Mouse (Mus musculus) hindbrain, embryonic 16.5 days (tissue): ENCODE measurements around the gene Il18. TPM values are rescaled to one million over a fixed set of nuclear protein-coding genes. Genes with fewer than 3 reads are reported as not detected.
"Not testable (repeated sequence)": the region's sequence is repeated elsewhere in the genome, so short reads cannot be mapped to it uniquely, and the experiment has no call there.

Experiments used
- ATAC-seq: fragments of 200-750 bp; cut with Nextera tagmentation; 2 replicates; pipeline ENCODE4 v1.8.0; 2017; ENCODE audit warnings: moderate TSS enrichment, moderate library complexity
- H3K27ac ChIP-seq: fragments of 300-500 bp; sonication (generic); 2 replicates; pipeline ENCODE4 v1.5.1; 2014; ENCODE audit warnings: low read depth, mild to moderate bottlenecking, control low read depth, low read length, moderate library complexity
- H3K27me3 ChIP-seq: fragments of 300-500 bp; sonication (generic); replicated peaks from 2 replicates; pipeline ENCODE4 v1.6.1; 2014; ENCODE audit warnings: low read length; ENCODE audit not compliant: control insufficient read depth, insufficient read depth
- H3K36me3 ChIP-seq: fragments of 300-500 bp; sonication (generic); 2 replicates; pipeline ENCODE4 v1.6.1; 2014; ENCODE audit warnings: mild to moderate bottlenecking, low read length, moderate library complexity, mixed read lengths; ENCODE audit not compliant: control insufficient read depth, insufficient read depth
- H3K4me1 ChIP-seq: fragments of 300-500 bp; sonication (generic); 2 replicates; pipeline ENCODE4 v1.6.1; 2014; ENCODE audit warnings: low read depth, low read length; ENCODE audit not compliant: control insufficient read depth, insufficient read depth
- H3K4me2 ChIP-seq: fragments of 300-500 bp; sonication (generic); 2 replicates; pipeline ENCODE4 v1.6.1; 2014; ENCODE audit warnings: mild to moderate bottlenecking, low read length, control low read depth, moderate library complexity
- H3K4me3 ChIP-seq: fragments of 300-500 bp; sonication (generic); 2 replicates; pipeline ENCODE4 v1.5.1; 2014; ENCODE audit warnings: mild to moderate bottlenecking, low read length, control low read depth, moderate library complexity
- H3K9ac ChIP-seq: fragments of 300-500 bp; sonication (generic); 2 replicates; pipeline ENCODE4 v1.6.1; 2014; ENCODE audit warnings: low read depth, mild to moderate bottlenecking, control low read depth, low read length, moderate library complexity
- H3K9me3 ChIP-seq: fragments of 300-500 bp; sonication (generic); 2 replicates; pipeline ENCODE4 v1.6.1; 2014; ENCODE audit warnings: mild to moderate bottlenecking, low read length, moderate library complexity; ENCODE audit not compliant: control insufficient read depth
- WGBS: fragments of 180-500 bp; shearing (Covaris S2); extraction: QIAGEN DNeasy Blood & Tissue Kit; methylation state at CpG from one replicate; pipeline ENCODE4 v1.1.7; 2014; 5-methylcytosine and 5-hydroxymethylcytosine counted together
- polyA plus RNA-seq: library from polyadenylated mRNA; unstranded; fragments of >200 nt; fragmentation: Nextera tagmentation; extraction: Ambion mirVana; gene quantifications from 2 replicates; pipeline ENCODE4 v1.2.1, GENCODE M21; 2015

Il18 gene
- polyA plus RNA-seq, 1 experiment from 2014 or later = 21.9 TPM

GRCm38 (mm10) chr9:50612115-50612514 lies 57.5 kb downstream of the Il18 start:
- no peak overlapping the region for H3K9ac ChIP-seq
- H3K9me3 ChIP-seq = no peaks in the 10 kb centered on the region
- no peak overlapping the region for H3K4me3 ChIP-seq
- 93% methylated on average over 4 of the region's 4 CpGs for WGBS
- no peak for ATAC-seq
- H3K4me1 ChIP-seq = peaks cover 8% of the 10 kb centered on the region
- no peak overlapping the region for H3K27ac ChIP-seq
- no peak overlapping the region for H3K4me2 ChIP-seq
- peaks cover 29% of the 10 kb centered on the region for H3K36me3 ChIP-seq
- H3K27me3 ChIP-seq = no peaks in the 10 kb centered on the region

DNA sequence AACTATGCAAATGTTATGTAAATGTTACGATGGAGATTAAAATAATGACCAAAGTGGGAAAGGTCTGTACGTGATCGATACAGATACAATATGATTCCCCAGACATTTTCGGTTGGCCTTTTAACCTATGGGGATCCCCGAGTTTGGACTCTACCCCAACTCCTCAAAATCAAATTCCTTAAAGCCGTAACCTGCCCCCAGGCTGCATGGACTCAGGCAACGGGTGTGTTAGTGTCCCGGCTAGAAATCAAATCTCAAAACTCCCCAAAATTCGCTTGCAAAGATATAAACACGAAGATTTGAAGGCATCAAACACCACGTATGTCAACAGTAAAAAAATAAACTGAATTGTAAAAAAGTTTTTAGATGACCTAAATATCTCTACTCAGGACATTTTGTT lies 61.5 kb downstream of the Il18 start:
- H3K27me3 ChIP-seq = no peaks in the 10 kb centered on the region
- ATAC-seq = no peak
- H3K4me1 ChIP-seq = peaks cover 11% of the 10 kb centered on the region
- H3K27ac ChIP-seq = no peak overlapping the region
- H3K4me3 ChIP-seq = peak overlapping the region; percentile 90
- peak overlapping the region; percentile 69 for H3K4me2 ChIP-seq
- H3K9ac ChIP-seq = peak overlapping the region; percentile 93
- WGBS = 43% methylated on average over 11 of the region's 11 CpGs
- H3K36me3 ChIP-seq = peaks cover 18% of the 10 kb centered on the region
- no peaks in the 10 kb centered on the region for H3K9me3 ChIP-seq

DNA sequence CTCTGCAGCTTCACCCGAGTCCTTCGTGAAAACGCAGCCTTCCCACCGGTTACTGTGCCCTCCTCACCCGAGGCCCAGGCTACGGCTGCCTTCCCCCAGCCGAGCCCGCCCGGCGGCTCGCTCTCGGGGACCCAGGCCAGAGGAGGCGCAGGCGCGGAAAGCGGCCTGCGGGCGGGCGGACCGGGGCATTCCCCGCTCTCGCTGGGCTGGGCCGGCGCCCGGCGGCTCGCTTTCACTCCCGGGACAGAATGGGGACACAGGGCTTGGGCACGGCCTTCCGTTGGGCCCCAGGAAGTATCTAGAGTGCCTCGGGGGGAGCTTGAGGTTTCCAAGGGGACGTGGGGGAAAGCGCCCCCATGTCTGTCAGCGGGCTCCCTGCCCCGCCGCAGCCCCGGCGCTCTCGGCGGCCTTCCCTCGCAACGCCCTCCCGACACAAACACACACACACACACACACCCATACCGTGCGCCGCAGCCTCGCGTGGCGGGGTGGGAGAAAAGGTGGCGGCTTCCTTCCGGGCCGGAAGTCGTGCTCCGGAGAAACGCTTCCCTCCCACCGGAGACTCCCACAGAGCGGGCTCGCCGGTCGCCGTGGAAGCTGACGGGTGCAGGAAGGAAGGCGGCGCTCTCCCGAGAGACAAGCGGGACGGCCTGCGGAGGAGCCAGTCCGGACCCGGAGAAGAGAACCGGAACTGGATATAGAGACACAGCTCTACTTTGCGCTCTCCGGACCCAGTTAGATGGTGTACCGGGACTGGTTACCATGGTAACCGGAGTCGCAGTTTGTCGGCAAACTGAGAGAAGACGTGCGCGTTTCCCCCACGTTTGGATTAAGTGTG lies 62.4 kb downstream of the Il18 start, which contains the start of the genes Pih1d2 and Nkapd1:
Pih1d2 (plus strand) TSS at position 556 of the 838 bp plus-strand sequence.
Nkapd1 (minus strand) TSS at position 699 of the 838 bp plus-strand sequence.
- under 1% methylated on average over 76 of the region's 81 CpGs for WGBS
- H3K9me3 ChIP-seq = no peaks in the 10 kb centered on the region
- peak within 1 kb of the TSS; percentile 90 for H3K4me3 ChIP-seq
- H3K9ac ChIP-seq = peak within 1 kb of the TSS; percentile 93
- H3K4me2 ChIP-seq = peak within 1 kb of the TSS; percentile 69
- peaks cover 14% of the 10 kb centered on the region for H3K36me3 ChIP-seq
- no peaks in the 10 kb centered on the region for H3K27me3 ChIP-seq
- peak; percentile 96 for ATAC-seq
- peaks cover 11% of the 10 kb centered on the region for H3K4me1 ChIP-seq
- peak within 1 kb of the TSS; percentile 94 for H3K27ac ChIP-seq

- H3K4me3 ChIP-seq = peak overlapping the region; percentile 90
- WGBS = 63% methylated on average over 9 of the region's 9 CpGs
- H3K27ac ChIP-seq = no peak overlapping the region
- H3K9ac ChIP-seq = no peak overlapping the region
- no peaks in the 10 kb centered on the region for H3K27me3 ChIP-seq
- ATAC-seq = no peak
- H3K4me2 ChIP-seq = peak overlapping the region; percentile 69
- H3K36me3 ChIP-seq = peaks cover 14% of the 10 kb centered on the region
- no peaks in the 10 kb centered on the region for H3K9me3 ChIP-seq
- H3K4me1 ChIP-seq = peaks cover 11% of the 10 kb centered on the region
Observed at GRCm38 (mm10) chr9:50617794-50618330, 63.2 kb downstream of the Il18 start.

DNA sequence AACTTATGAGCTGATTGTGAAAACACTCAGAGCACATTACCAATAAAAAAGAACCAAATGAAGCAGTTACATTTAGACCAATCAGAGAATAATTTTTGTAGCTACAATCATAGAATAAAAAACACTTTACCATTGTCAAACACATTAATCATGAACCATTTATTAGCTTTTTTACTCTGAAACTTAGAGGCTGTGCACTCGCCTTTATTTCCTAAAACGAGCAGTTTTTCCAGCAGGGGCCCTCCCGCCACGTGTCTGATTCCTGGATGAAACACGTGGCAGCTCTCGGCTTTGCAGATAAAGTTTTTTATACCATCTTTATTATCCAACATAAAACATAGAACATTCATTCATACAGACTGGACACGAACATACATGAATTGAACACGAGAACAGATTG lies 76.3 kb downstream of the Il18 start:
- H3K27ac ChIP-seq, H3K4me3 ChIP-seq, H3K9me3 ChIP-seq, H3K27me3 ChIP-seq, H3K9ac ChIP-seq, H3K4me2 ChIP-seq, H3K4me1 ChIP-seq, H3K36me3 ChIP-seq, ATAC-seq: not testable (repeated sequence)
- 97% methylated on average over 6 of the region's 8 CpGs for WGBS

Other genes starting within 250 kb of the Il18 start
- 106 and 154 TPM in 2 replicates for gene Rpl10-ps3, start 209.9 kb upstream of the Il18 start, polyA plus RNA-seq
- 0.90 and 1.1 TPM in 2 replicates for gene Plet1, start 60.3 kb upstream of the Il18 start, polyA plus RNA-seq
- gene Pts, start 26.1 kb upstream of the Il18 start, polyA plus RNA-seq = 95.6 and 113 TPM in 2 replicates
- 0.59 and 0.64 TPM in 2 replicates for gene Bco2, start 354 bp downstream of the Il18 start, polyA plus RNA-seq
- gene Tex12, start 6.5 kb downstream of the Il18 start, polyA plus RNA-seq = 0.34 and 0.36 TPM in 2 replicates
- gene Sdhd, start 49.0 kb downstream of the Il18 start, polyA plus RNA-seq = 283 and 319 TPM in 2 replicates
- gene Timm8b, start 49.1 kb downstream of the Il18 start, polyA plus RNA-seq = 311 and 364 TPM in 2 replicates
- gene Pih1d2, start 62.5 kb downstream of the Il18 start, polyA plus RNA-seq = 5.2 and 7.1 TPM in 2 replicates
- gene Nkapd1, start 62.6 kb downstream of the Il18 start, polyA plus RNA-seq = 15.3 and 16.4 TPM in 2 replicates
- gene Dlat, start 105.0 kb downstream of the Il18 start, polyA plus RNA-seq = 58.8 and 60.1 TPM in 2 replicates
- gene Dixdc1, start 184.7 kb downstream of the Il18 start, polyA plus RNA-seq = 31.6 and 33.7 TPM in 2 replicates
- 2.1 and 2.5 TPM in 2 replicates for gene 2310030G06Rik, start 191.7 kb downstream of the Il18 start, polyA plus RNA-seq
- 16.3 and 20.9 TPM in 2 replicates for gene Cryab, start 196.5 kb downstream of the Il18 start, polyA plus RNA-seq
- gene Hspb2, start 197.5 kb downstream of the Il18 start, polyA plus RNA-seq = 1.1 and 5.2 TPM in 2 replicates
- 10.7 and 11.1 TPM in 2 replicates for gene Fdxacb1, start 213.4 kb downstream of the Il18 start, polyA plus RNA-seq
- gene Alg9, start 220.2 kb downstream of the Il18 start, polyA plus RNA-seq = 57.9 and 65.7 TPM in 2 replicates
- 57.7 and 61.7 TPM in 2 replicates for gene 1110032A03Rik, start 220.7 kb downstream of the Il18 start, polyA plus RNA-seq